Mouse (Mus musculus) monocyte, adult 2 months (primary cell): ENCODE results near the gene Stag2.

Source experiments
- DNase-seq, 2 experiments: peaks; one replicate each; pipeline ENCODE4 v3.0.0; 2022; ENCODE audit warnings: low spot score in 2 of 2, low read depth in 1 of 2

Stag2 gene

GRCm38 (mm10) chrX:42148788-42149556, at the start of gene Stag2:
TSS of gene Stag2 (plus strand) at chrX:42149317.
- DNase-seq = peak in 1 of 2 experiments; percentile 74

GRCm38 (mm10) chrX:42107137-42107536, 42.0 kb upstream of the Stag2 start:
- DNase-seq = no peak

GRCm38 (mm10) chrX:42110585-42110984, 38.5 kb upstream of the Stag2 start:
- DNase-seq = no peak

GRCm38 (mm10) chrX:42119442-42120048, 29.6 kb upstream of the Stag2 start:
- DNase-seq = no peak

GRCm38 (mm10) chrX:42124963-42125697, 24.0 kb upstream of the Stag2 start:
- DNase-seq = no peak

- no peak for DNase-seq
These were observed 9.2 kb upstream of the Stag2 start for GRCm38 (mm10) chrX:42139882-42140281.

- no peak for DNase-seq
These were observed 6.5 kb upstream of the Stag2 start for GRCm38 (mm10) chrX:42142620-42143019.

GRCm38 (mm10) chrX:42143991-42144390, 5.1 kb upstream of the Stag2 start:
- DNase-seq = no peak

- no peak for DNase-seq
These were observed 1.1 kb upstream of the Stag2 start for GRCm38 (mm10) chrX:42148016-42148451.

- DNase-seq = no peak
These were observed 634 bp downstream of the Stag2 start for GRCm38 (mm10) chrX:42149557-42150345.

GRCm38 (mm10) chrX:42150346-42151023, 1.4 kb downstream of the Stag2 start:
- DNase-seq = peak in 1 of 2 experiments; percentile 30

- DNase-seq = no peak
These were observed 2.1 kb downstream of the Stag2 start for GRCm38 (mm10) chrX:42151024-42151754.

- DNase-seq = peak in 1 of 2 experiments; percentile 55
These were observed 2.8 kb downstream of the Stag2 start for GRCm38 (mm10) chrX:42151903-42152369.

GRCm38 (mm10) chrX:42153056-42153455, 3.9 kb downstream of the Stag2 start:
- DNase-seq = no peak

GRCm38 (mm10) chrX:42165455-42165854, 16.3 kb downstream of the Stag2 start:
- DNase-seq = no peak

- no peak for DNase-seq
These were observed 21.7 kb downstream of the Stag2 start for GRCm38 (mm10) chrX:42170811-42171210.

- DNase-seq = no peak
These were observed 38.5 kb downstream of the Stag2 start for GRCm38 (mm10) chrX:42187590-42187989.

- DNase-seq = no peak
These were observed 39.8 kb downstream of the Stag2 start for GRCm38 (mm10) chrX:42188825-42189426.

- DNase-seq = no peak
These were observed 45.5 kb downstream of the Stag2 start for GRCm38 (mm10) chrX:42194608-42195007.
